Mouse (Mus musculus): ENCODE measurements around the gene Kif19a.

Kif19a gene

GRCm38 (mm10) chr11:114810344-114810743 is 45.2 kb downstream of the Kif19a start:
- peak; percentile 61 for DNase-seq

- peak; percentile 89 for DNase-seq
Observed at GRCm38 (mm10) chr11:114812731-114813240, 47.6 kb downstream of the Kif19a start.

DNA sequence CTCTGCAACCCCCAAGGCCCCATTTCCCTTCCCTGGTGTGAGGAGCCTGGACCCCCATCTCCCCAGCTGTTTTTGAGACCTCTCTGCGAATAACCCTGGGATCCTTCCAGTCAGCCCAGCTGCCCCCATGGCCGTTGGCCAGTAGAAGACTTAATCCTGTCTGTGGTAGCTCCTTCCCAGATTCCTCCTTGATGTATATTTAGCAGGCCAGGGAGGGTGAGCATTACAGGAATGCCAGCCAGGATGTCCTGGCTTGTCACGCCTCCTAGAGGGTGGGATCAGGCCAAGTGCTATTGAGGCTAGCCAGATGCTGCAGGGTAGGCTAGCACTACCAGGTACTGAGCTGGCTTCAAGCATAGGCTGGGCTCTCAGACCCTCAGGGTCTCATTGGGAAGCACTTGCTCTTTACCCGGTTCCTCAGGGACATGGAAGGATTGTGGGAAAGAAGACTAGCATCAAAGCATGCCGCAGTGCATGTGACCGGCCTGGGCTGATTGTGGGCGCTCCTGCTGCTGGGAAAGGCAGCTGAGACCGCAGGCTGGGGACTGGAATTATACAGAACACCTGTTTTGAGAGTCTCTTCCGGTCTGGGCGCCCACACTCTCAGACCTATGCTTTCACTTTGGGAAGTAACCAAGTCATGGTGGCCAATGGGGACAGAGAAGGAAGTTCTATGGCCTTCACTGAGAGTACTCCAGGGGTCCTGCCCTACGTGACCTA is 49.8 kb downstream of the Kif19a start:
- DNase-seq: no peak

- DNase-seq: no peak
Observed at GRCm38 (mm10) chr11:114816934-114817333, 51.7 kb downstream of the Kif19a start.

DNA sequence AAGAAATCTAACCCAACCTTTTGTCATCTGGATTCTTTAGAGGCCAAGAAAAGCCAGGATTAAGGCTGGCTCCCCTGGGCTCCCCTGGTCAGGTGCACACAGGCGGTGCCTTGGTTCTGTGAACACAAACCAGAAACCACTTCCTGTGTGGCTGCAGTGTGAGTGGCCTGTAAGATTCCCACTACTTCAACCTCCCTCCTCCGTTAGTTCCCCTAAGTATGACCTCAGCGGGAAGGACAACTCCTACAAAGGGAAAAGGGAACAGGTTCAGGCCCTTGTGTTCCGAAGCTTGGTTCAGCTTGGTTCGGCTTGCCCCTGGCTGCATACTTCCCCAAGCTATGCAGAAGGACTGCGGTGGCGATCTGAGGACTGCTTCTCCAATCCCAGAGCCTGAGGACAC is 53.0 kb downstream of the Kif19a start:
- DNase-seq: no peak

- DNase-seq: no peak
Observed at GRCm38 (mm10) chr11:114819110-114819509, 53.9 kb downstream of the Kif19a start.

- no peak for DNase-seq
Observed at GRCm38 (mm10) chr11:114820444-114820843, 55.3 kb downstream of the Kif19a start.

- DNase-seq: no peak
Observed at GRCm38 (mm10) chr11:114821325-114821724, 56.1 kb downstream of the Kif19a start.

DNA sequence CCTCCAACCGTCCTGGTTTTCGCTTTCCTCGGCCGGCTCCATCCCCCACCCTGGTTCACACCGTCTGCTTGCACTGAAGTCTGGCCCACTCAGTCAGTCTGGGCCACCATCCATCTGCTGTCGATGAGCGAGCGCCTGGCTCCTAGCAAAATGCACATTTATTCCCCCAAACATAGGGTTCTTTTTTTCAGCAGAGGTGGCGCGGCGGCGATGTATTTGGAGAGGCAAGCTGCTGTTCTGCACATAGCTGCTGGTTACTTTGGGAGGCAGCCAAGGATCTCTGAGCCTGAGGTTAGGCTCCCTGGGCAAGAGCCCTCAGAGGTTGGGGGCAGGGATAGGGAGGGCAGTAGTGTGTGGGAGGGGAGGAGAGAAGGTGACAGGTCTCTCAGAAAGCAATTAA is 57.5 kb downstream of the Kif19a start:
- DNase-seq: peak; percentile 44

DNA sequence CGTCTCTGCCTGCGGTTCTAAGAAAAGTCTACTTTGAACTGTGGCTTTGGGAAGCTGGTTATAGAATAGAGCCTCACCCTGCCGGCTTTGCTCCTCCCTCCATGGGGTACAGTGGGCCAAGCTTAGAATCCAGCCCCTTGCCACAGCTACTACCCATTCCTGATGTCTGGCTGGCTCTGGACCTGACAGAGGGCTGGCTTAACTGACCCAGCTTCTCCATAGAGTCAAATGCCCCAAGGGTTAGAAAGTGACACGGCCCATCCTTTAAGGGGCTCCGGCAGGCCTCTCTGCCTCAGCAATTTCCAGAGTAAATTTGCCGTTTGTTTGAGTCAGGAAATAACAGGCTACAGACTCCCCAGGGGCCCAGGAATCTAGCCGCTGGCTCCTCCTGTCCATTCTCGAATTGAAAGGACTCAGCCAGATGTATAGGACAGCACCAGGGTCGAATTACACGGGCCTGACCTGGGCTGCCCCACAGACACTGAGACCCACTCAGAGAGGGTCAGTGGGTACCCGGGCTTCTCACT is 58.1 kb downstream of the Kif19a start:
- DNase-seq: peak; percentile 78

- DNase-seq: no peak
Observed at GRCm38 (mm10) chr11:114826686-114827085, 61.5 kb downstream of the Kif19a start.

GRCm38 (mm10) chr11:114829499-114830432 is 64.6 kb downstream of the Kif19a start:
- peak; percentile 89 for DNase-seq

DNA sequence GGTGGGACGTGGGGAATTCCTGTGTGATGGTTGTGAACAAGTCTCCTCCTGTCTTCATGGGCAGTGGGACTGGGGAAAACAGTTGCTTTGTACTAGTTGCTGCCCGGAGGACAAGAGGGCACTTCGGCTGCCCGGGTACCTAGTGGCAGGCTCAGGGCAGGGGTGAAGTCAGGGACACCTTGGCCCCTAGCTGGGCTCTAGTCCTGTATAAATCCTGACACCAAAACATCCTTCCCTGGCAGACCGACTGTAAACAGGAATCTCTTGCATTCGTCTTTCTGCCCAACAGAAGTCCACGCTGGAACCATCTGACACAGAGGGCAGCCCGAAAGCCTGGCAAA is 65.2 kb downstream of the Kif19a start:
- DNase-seq: no peak

- DNase-seq: no peak
Observed at GRCm38 (mm10) chr11:114833166-114833565, 68.0 kb downstream of the Kif19a start.
